Mouse (Mus musculus) ES-E14 (cell line): ENCODE measurements at regions not wholly inside any gene's neighbourhood (a gene's known extent, or its start where the extent isn't known, plus 50 kb on each side); places are given as distances from the start of the nearest gene placed in this dataset.

Source experiments
- DNase-seq: peaks from one replicate; pipeline ENCODE4 v3.0.0-alpha.2; 2013; ENCODE audit warnings: low read depth, low spot score
- H3K27ac ChIP-seq: 2 replicates; pipeline ENCODE4 v1.5.1; 2012; ENCODE audit warnings: low read depth, mild to moderate bottlenecking, low read length, moderate library complexity, mixed read lengths; ENCODE audit not compliant: poor library complexity, insufficient read depth, severe bottlenecking
- H3K36me3 ChIP-seq: 2 replicates; pipeline ENCODE4 v1.6.1; 2012; ENCODE audit warnings: mild to moderate bottlenecking, low read length, moderate library complexity, mixed read lengths; ENCODE audit not compliant: control insufficient read depth, poor library complexity, insufficient read depth, severe bottlenecking
- H3K4me1 ChIP-seq, 2 experiments: fragments of 150-350 bp in 1 of 2; sonication (generic) in 1 of 2; 2 replicates each; pipeline ENCODE4 v1.6.1; 2012; ENCODE audit warnings: low read length in 2 of 2, mild to moderate bottlenecking in 1 of 2, mixed read lengths in 1 of 2; ENCODE audit not compliant: control insufficient read depth in 2 of 2, insufficient read depth in 2 of 2, poor library complexity in 1 of 2
- H3K4me3 ChIP-seq, 2 experiments: fragments of 150-350 bp in 1 of 2; sonication (generic) in 1 of 2; 2 replicates each; pipeline ENCODE4 v1.5.1; 2012; ENCODE audit warnings: low read length in 2 of 2, low read depth in 1 of 2, mild to moderate bottlenecking in 1 of 2, mixed read lengths in 1 of 2; ENCODE audit not compliant: insufficient read depth in 1 of 2, poor library complexity in 1 of 2, severe bottlenecking in 1 of 2
- H3K9ac ChIP-seq: 2 replicates; pipeline ENCODE4 v1.6.1; 2012; ENCODE audit warnings: low read depth, mild to moderate bottlenecking, low read length, mixed read lengths; ENCODE audit not compliant: poor library complexity, insufficient read depth, severe bottlenecking
- H3K9me3 ChIP-seq: fragments of 150-350 bp; sonication (generic); 2 replicates; pipeline ENCODE4 v1.6.1; 2012; ENCODE audit warnings: low read depth, mild to moderate bottlenecking, low read length; ENCODE audit not compliant: control insufficient read depth, insufficient read depth
- CHD2 ChIP-seq: IDR thresholded peaks from 2 replicates; pipeline ENCODE4 v1.6.1; 2014; ENCODE audit warnings: mild to moderate bottlenecking, low read depth, low read length, inconsistent platforms
- HCFC1 ChIP-seq: IDR thresholded peaks from 2 replicates; pipeline ENCODE4 v1.6.1; 2012; ENCODE audit warnings: low read length, inconsistent platforms, borderline replicate concordance; ENCODE audit not compliant: insufficient read depth
- MAFK ChIP-seq: IDR thresholded peaks from 2 replicates; pipeline ENCODE4 v1.6.1; 2014; ENCODE audit warnings: mild to moderate bottlenecking, low read depth, low read length, inconsistent platforms; ENCODE audit not compliant: insufficient read depth
- ZC3H11A ChIP-seq: IDR thresholded peaks from 2 replicates; pipeline ENCODE4 v1.6.1; 2012; ENCODE audit warnings: low read depth, mild to moderate bottlenecking, inconsistent platforms, low read length, borderline replicate concordance
- ZNF384 ChIP-seq: IDR thresholded peaks from 2 replicates; pipeline ENCODE4 v1.6.1; 2012; ENCODE audit warnings: low read depth, low read length, inconsistent platforms
- in situ Hi-C, 2 experiments: fragments of 600-800 bp; cut with MboI; formaldehyde crosslinking; loops; one replicate each; pipeline ENCODE4 v1.15.1; 2025; ENCODE audit warnings: low sequenced_read_pairs in 2 of 2, inconsistent platforms in 1 of 2; ENCODE audit not compliant: unreplicated experiment in 2 of 2

GRCm38 (mm10) chr3:34811753-34812152, 161.5 kb downstream of the Sox2 start:
- TF ChIP-seq HCFC1 (no peak), ZNF384 (no peak), ZC3H11A (no peak), CHD2 (no peak)
- Histone ChIP-seq H3K9me3 (no peaks in the 10 kb centered on the region), H3K9ac (no peak overlapping the region), H3K4me1 (peaks cover 0 to 2% of the 10 kb centered on the region in 2 experiments; a peak in 1 of 4 replicates), H3K27ac (no peak overlapping the region), H3K36me3 (no peaks in the 10 kb centered on the region), H3K4me3 (no peak overlapping the region)
- DNase-seq, result no peak
- in situ Hi-C loops, result no loop called here

DNA sequence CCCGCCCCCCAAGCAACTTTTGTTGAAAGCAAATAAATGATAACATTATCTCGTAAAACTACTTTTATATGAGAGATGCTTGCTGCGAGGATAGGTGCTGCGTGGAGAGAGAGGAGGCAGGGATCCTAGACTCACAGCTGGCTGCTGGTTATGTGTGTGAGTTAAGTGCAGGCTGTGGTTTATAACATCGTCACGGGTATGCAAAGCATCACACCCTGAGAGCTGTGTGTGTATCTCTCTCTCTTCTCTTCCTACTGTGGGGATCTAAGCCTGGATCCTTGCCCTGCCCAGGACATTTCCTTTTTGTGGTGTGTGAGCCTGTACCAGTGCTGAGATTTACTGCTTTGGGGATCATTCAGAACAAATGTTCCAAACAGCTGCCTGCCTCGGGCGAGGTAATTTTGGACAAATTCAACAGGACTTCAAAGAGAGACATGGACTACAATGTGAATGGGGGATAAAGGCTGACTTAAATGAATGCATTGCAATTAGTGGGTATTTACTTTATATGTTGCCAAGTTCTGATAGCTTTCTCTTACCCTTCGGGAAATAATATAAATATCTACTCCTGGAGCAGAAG, 162.9 kb downstream of the Sox2 start:
- DNase-seq, result no peak
- Histone ChIP-seq H3K36me3 (no peaks in the 10 kb centered on the region), H3K4me3 (no peak overlapping the region), H3K27ac (no peak overlapping the region), H3K9me3 (no peaks in the 10 kb centered on the region), H3K9ac (no peak overlapping the region), H3K4me1 (peaks cover 0 to 2% of the 10 kb centered on the region in 2 experiments; a peak in 1 of 4 replicates)
- in situ Hi-C loops, result no loop called here
- TF ChIP-seq MAFK, result no peak
- no peak for TF ChIP-seq CHD2
- no peak for TF ChIP-seq ZNF384
- no peak for TF ChIP-seq HCFC1
- no peak for TF ChIP-seq ZC3H11A

DNA sequence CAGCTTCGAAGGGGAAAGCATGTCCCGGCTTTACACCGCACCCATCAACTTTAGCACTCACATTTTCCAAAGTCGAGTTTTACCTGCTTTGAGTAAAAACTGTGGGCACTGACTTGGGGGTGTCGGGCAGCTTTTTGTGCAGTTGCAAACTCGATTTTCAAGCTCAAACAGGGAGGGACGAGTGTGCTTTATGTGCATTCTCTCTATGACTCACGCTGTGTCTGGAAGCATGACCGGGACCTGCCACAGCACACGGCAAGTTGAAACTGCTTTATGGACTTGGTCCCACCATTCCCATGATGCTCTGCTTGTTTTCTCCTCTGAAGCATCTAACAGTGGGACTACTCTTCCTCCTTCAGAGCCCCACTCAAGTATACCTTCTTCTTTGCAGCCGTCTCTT, 174.8 kb downstream of the Sox2 start:
- TF ChIP-seq CHD2 (no peak), ZC3H11A (no peak), HCFC1 (no peak), ZNF384 (no peak), MAFK (no peak)
- H3K36me3 ChIP-seq, result no peaks in the 10 kb centered on the region
- in situ Hi-C loops, result no loop called here
- no peak overlapping the region for H3K9ac ChIP-seq
- no peak overlapping the region for H3K4me3 ChIP-seq
- no peaks in the 10 kb centered on the region for H3K9me3 ChIP-seq
- no peak for DNase-seq
- no peak overlapping the region for H3K27ac ChIP-seq
- H3K4me1 ChIP-seq, result peaks cover 0 to 3% of the 10 kb centered on the region in 2 experiments; a peak in 3 of 4 replicates

DNA sequence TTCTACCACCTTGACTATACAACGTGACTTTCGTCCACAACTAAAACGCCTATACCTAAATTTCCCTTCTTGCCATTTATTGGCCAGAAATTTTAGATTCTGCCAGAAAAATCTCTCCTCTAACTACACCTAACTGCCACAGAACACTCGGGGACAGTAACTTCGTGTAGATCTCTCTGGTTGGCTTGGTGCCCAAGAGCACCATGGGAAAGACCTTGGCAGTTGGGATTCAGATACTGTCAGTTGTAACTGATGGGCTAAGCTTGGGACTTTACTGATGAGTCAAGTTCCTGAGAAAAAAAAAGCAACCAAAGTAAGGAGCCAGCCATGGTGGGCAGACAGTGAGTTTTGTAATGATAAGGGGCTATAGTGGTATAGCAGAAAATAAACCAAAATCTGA, 176.2 kb downstream of the Sox2 start:
- no peak for TF ChIP-seq HCFC1
- TF ChIP-seq ZNF384, result no peak
- no peak for TF ChIP-seq ZC3H11A
- TF ChIP-seq CHD2, result no peak
- no peak for TF ChIP-seq MAFK
- no peak for DNase-seq
- no peaks in the 10 kb centered on the region for H3K9me3 ChIP-seq

More for the DNA sequence above, 176.2 kb downstream of the Sox2 start:
- Histone ChIP-seq H3K27ac (no peak overlapping the region), H3K4me3 (no peak overlapping the region), H3K4me1 (no peaks in the 10 kb centered on the region; a peak in 1 of 4 replicates), H3K9ac (no peak overlapping the region), H3K36me3 (no peaks in the 10 kb centered on the region)
- in situ Hi-C loops, result no loop called here
